Mouse (Mus musculus) heart, embryonic 14.5 days (tissue): ENCODE measurements around the gene Ccdc149. TPM values are rescaled to one million over a fixed set of nuclear protein-coding genes. Genes with fewer than 3 reads are reported as not detected.

Experiments
- ATAC-seq: fragments of 200-750 bp; cut with Nextera tagmentation; 2 replicates; pipeline ENCODE4 v1.8.0; 2017; ENCODE audit warnings: low read depth, moderate TSS enrichment; ENCODE audit not compliant: insufficient number of reproducible peaks, insufficient read depth, low FRiP score
- H3K27ac ChIP-seq, 2 experiments: fragments of 200-500 bp in 1 of 2; fragments of 300-500 bp in 1 of 2; sonication (generic) in 1 of 2; replicated peaks in 1 of 2; 2 replicates each; pipeline ENCODE4 v1.5.1; 2012 to 2014; ENCODE audit warnings: low read depth in 2 of 2, low read length in 2 of 2, control low read depth in 1 of 2, mild to moderate bottlenecking in 1 of 2, mixed read lengths in 1 of 2; ENCODE audit not compliant: control insufficient read depth in 1 of 2, insufficient read depth in 1 of 2
- H3K27me3 ChIP-seq: fragments of 300-500 bp; sonication (generic); 2 replicates; pipeline ENCODE4 v1.6.1; 2014; ENCODE audit warnings: mild to moderate bottlenecking, low read length, control low read depth; ENCODE audit not compliant: control insufficient read depth, insufficient read depth
- H3K36me3 ChIP-seq: fragments of 300-500 bp; sonication (generic); 2 replicates; pipeline ENCODE4 v1.6.1; 2014; ENCODE audit warnings: mild to moderate bottlenecking, control low read depth, low read length, mixed read lengths; ENCODE audit not compliant: control insufficient read depth, insufficient read depth
- H3K4me1 ChIP-seq, 2 experiments: fragments of 200-500 bp in 1 of 2; fragments of 300-500 bp in 1 of 2; sonication (generic) in 1 of 2; 2 replicates each; pipeline ENCODE4 v1.6.1; 2012 to 2014; ENCODE audit warnings: low read length in 2 of 2, control low read depth in 1 of 2, mixed read lengths in 1 of 2; ENCODE audit not compliant: control insufficient read depth in 2 of 2, insufficient read depth in 2 of 2
- H3K4me2 ChIP-seq: fragments of 300-500 bp; sonication (generic); 2 replicates; pipeline ENCODE4 v1.6.1; 2014; ENCODE audit warnings: mild to moderate bottlenecking, low read length
- H3K4me3 ChIP-seq, 2 experiments: fragments of 200-500 bp in 1 of 2; fragments of 300-500 bp in 1 of 2; sonication (generic) in 1 of 2; 2 replicates each; pipeline ENCODE4 v1.5.1; 2012 to 2014; ENCODE audit warnings: low read length in 2 of 2, mild to moderate bottlenecking in 2 of 2, control low read depth in 1 of 2, low read depth in 1 of 2, moderate library complexity in 1 of 2; ENCODE audit not compliant: control insufficient read depth in 1 of 2, insufficient read depth in 1 of 2
- H3K9ac ChIP-seq: fragments of 300-500 bp; sonication (generic); 2 replicates; pipeline ENCODE4 v1.6.1; 2014; ENCODE audit warnings: mild to moderate bottlenecking, low read length
- H3K9me3 ChIP-seq: fragments of 300-500 bp; sonication (generic); 2 replicates; pipeline ENCODE4 v1.6.1; 2016; ENCODE audit warnings: low read length, control low read depth; ENCODE audit not compliant: control insufficient read depth
- WGBS: fragments of 180-500 bp; shearing (Covaris S2); extraction: QIAGEN DNeasy Blood & Tissue Kit; methylation state at CpG from one replicate; pipeline ENCODE4 v1.1.7; 2014; 5-methylcytosine and 5-hydroxymethylcytosine counted together
- polyA plus RNA-seq: library from polyadenylated mRNA; unstranded; fragments of >200 nt; fragmentation: Nextera tagmentation; extraction: Ambion mirVana; gene quantifications from 2 replicates; pipeline ENCODE4 v1.2.1, GENCODE M21; 2014

The Ccdc149 gene
- polyA plus RNA-seq, 1 experiment from 2014 or later = 2.4 TPM

DNA sequence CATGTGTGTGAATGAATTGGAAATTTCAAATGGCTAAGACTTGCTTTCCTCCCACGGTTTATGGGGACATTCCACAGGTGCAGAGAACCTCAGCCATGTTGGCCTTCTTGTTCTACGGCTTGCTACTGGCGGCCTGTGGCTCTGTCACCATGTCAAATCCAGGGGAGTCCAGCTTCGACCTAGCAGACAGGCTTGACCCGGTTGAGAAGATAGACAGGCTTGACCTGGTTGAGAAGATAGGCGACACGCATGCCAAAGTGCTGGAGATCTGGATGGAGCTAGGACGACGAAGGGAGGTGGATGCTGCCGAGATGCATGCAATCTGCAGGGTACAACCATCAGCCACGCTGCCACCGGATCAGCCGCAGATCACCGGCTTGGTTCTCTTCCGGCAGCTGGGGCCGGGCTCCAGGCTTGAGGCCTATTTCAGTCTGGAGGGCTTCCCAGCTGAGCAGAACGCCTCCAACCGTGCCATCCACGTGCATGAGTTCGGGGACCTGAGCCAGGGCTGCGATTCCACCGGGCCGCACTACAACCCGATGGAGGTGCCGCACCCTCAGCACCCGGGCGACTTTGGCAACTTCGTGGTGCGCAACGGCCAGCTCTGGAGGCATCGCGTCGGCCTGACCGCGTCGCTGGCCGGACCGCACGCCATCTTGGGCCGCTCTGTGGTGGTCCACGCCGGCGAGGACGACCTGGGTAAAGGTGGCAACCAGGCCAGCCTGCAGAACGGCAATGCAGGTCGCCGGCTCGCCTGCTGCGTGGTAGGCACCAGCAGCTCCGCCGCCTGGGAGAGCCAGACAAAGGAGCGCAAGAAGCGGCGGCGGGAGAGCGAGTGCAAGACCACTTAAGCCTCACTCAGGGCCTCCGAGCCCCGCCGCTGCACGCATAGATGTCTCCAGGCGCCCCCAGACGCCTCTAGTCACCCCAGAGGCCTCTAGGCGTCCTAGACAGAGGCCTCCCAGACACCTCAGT, 103.2 kb downstream of the Ccdc149 start:
- H3K27me3 ChIP-seq = peaks cover 13% of the 10 kb centered on the region; the same call in 1 of the 2 replicates
- no peaks in the 10 kb centered on the region for H3K36me3 ChIP-seq
- peak overlapping the region; percentile 54 for H3K9ac ChIP-seq
- peak overlapping the region; percentile 67 for H3K4me2 ChIP-seq
- H3K4me1 ChIP-seq = peaks cover 6 to 7% of the 10 kb centered on the region in 2 experiments; a peak in 3 of 4 replicates
- ATAC-seq = no peak; the same call in 1 of the 2 replicates
- no peak overlapping the region for H3K27ac ChIP-seq
- WGBS = 35% methylated on average over 62 of the region's 63 CpGs
- H3K9me3 ChIP-seq = no peaks in the 10 kb centered on the region
- peak overlapping the region; percentile 34 to 39 for H3K4me3 ChIP-seq

DNA sequence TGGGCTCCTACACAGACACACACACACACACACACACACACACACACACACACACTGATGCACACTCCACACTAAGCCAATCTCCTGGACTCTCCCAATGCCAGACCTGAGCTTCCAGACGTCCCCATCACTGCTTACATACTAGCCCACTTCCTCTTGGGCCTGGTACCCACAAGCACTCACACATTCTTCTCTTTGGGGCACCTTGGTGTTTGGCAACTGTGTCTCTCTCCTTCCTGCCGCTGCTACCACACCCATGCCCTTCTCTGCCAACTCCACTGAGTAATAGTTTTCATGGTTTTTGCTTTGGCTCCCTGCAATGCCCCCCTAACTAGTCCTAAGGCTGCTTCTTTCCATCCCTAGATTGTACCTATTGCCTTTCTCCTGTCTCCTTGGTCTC, 104.7 kb downstream of the Ccdc149 start:
- 66% methylated on average over 2 of the region's 2 CpGs for WGBS
- Histone ChIP-seq H3K4me1 (peaks cover 6 to 8% of the 10 kb centered on the region in 2 experiments; a peak in 3 of 4 replicates), H3K9me3 (no peaks in the 10 kb centered on the region), H3K27ac (no peak overlapping the region), H3K9ac (no peak overlapping the region), H3K4me3 (no peak overlapping the region), H3K36me3 (no peaks in the 10 kb centered on the region), H3K4me2 (no peak overlapping the region), H3K27me3 (peaks cover 13% of the 10 kb centered on the region; the same call in 1 of the 2 replicates)
- ATAC-seq = no peak

DNA sequence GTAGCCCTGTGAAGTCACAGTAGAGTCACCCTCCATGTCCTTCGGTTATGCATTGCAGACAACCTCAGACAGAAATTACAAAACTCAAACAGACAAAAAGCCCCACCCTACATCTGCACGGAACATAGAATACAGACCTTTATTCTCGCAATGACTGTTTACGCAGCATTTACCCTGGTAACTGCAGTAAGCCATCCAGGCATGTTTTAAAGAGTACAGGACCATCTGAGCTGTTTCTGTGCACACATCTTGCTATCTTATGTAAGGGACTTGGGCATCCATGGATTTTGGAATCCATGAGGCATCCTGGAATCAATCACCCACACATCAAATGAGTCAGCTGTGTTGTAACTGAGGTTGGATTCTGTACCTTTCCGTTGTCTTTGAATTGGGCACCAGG, 105.4 kb downstream of the Ccdc149 start:
- no peak for ATAC-seq
- Histone ChIP-seq H3K4me2 (no peak overlapping the region), H3K9me3 (no peaks in the 10 kb centered on the region), H3K4me1 (peaks cover 7 to 8% of the 10 kb centered on the region in 2 experiments), H3K27ac (no peak overlapping the region), H3K36me3 (no peaks in the 10 kb centered on the region), H3K9ac (no peak overlapping the region), H3K27me3 (peaks cover 13% of the 10 kb centered on the region; the same call in 1 of the 2 replicates), H3K4me3 (no peak overlapping the region)
- WGBS = 91% methylated on average over 5 of the region's 5 CpGs

DNA sequence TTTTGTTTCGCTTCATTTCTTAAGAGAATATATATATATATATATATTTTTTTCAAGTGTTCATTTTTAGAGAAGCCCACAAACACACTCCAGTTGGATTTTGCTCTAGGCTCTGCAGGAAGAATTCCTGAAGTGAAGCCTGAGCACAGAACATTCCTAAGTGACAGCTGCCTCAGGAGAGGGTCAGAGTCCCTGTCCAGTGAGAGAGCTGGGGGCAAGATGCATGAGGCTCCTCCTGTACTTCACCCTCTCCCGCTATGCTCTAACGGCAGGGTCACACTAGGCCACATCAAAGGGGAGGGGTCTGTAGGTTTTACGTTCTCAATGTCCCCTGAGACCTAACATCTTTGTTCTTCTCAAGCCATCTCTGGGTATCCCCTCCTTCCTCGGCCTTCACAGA, 106.8 kb downstream of the Ccdc149 start:
- no peak overlapping the region for H3K27ac ChIP-seq
- no peak for ATAC-seq
- peaks cover 15 to 17% of the 10 kb centered on the region in 2 experiments for H3K4me1 ChIP-seq
- no peak overlapping the region for H3K4me3 ChIP-seq
- H3K27me3 ChIP-seq = peaks cover 13% of the 10 kb centered on the region; the same call in 1 of the 2 replicates
- H3K36me3 ChIP-seq = no peaks in the 10 kb centered on the region
- 66% methylated on average over 5 of the region's 5 CpGs for WGBS
- H3K4me2 ChIP-seq = no peak overlapping the region
- H3K9ac ChIP-seq = no peak overlapping the region
- H3K9me3 ChIP-seq = no peaks in the 10 kb centered on the region

DNA sequence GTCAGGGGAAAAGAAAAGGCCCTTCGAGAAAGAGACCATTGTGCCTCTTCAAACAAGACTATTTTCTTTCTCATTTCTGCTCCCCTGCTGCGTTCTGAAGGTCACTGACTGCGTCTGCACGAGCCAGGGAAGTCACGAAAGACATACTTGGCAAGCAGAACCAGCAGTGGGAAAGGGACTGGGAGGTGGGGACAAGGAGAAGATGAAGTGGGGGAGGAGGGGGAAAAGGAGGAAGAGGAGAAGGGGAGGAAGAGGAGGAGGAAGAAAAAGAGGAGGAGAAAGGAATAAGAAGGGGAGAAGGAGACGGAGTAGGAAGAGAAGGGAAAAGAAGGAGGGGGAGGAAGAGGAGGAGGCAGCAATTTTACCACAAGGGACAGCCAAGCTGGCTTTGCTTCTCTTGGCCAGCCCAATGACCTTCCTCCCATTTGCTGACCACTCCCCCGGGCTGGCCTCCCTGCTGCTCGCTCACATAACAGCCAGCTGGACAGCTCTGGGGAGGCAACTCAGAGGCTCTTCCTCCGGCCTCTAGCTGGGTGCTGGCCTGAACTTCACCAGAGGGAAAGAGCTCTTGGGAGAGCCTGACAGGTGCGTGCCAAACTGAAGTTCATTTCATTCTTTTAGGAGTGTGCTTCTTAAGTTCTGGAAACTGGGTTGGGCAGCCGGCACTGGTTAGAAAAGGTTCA, 107.7 kb downstream of the Ccdc149 start, which contains the start of gene Sod3:
Sod3 (plus strand) TSS at position 324 of the 683 bp plus-strand sequence.
- no peak within 1 kb of the TSS for H3K4me2 ChIP-seq

DNA sequence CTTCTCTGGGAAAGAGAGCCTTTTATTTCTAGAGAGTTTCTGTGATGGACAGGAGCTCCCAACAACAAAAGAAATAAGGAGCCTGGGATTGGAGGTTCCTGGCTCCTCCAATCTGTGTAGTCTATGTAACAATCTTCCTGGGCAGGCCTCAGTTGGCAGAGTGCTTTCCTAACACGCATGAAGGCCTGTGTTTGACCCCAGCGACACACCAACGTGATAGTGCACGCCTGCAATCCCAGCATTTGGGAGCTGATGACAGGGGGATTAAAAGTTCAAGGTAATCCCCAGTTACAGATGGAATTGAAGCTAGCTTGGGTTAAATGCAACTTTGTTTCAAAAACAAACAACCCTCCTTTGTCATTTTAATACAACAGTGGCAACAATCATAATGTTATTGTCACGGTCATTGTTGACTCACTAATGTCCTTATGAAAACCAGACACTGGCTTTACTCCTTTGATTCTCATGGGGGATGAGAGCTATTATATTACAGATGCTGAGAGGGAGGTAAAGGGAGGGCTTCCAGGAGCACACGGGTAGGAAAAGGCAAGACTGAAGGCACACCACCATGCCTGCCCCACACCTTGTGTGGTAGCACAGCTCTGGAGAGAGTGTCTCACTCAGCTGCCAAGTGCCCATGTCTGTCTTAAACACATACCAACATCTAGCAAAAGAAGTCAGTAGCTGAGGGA, 108.4 kb downstream of the Ccdc149 start:
- 68% methylated on average over 6 of the region's 6 CpGs for WGBS

More for the DNA sequence above, 107.7 kb downstream of the Ccdc149 start, which contains the start of gene Sod3:
- Histone ChIP-seq H3K4me1 (peaks cover 15 to 17% of the 10 kb centered on the region in 2 experiments), H3K9ac (no peak within 1 kb of the TSS), H3K9me3 (no peaks in the 10 kb centered on the region), H3K4me3 (no peak within 1 kb of the TSS), H3K27me3 (peaks cover 10% of the 10 kb centered on the region; the same call in 1 of the 2 replicates), H3K27ac (no peak within 1 kb of the TSS), H3K36me3 (no peaks in the 10 kb centered on the region)
- WGBS = 25% methylated on average over 11 of the region's 11 CpGs
- no peak for ATAC-seq

More for the DNA sequence above, 108.4 kb downstream of the Ccdc149 start:
- no peak overlapping the region for H3K4me3 ChIP-seq
- H3K4me2 ChIP-seq = no peak overlapping the region
- H3K9me3 ChIP-seq = no peaks in the 10 kb centered on the region
- no peak overlapping the region for H3K9ac ChIP-seq
- H3K27me3 ChIP-seq = peaks cover 3% of the 10 kb centered on the region; the same call in 1 of the 2 replicates
- H3K36me3 ChIP-seq = no peaks in the 10 kb centered on the region
- peaks cover 15 to 17% of the 10 kb centered on the region in 2 experiments for H3K4me1 ChIP-seq
- no peak overlapping the region for H3K27ac ChIP-seq
- ATAC-seq = no peak
